In genomic region chr8:125355059-125355509, GRCm38 (mm10) we compare ENCODE assay signal across 14 mouse cellular contexts.
DNase-seq lines count a peak whose midpoint lies in the region; ATAC-seq lines count a peak whose summit lies in the region.
"Had no signal": no experiment of that assay in that cellular context is flagged by ENCODE, and none has a peak within 500 bp of the region (broad histone marks: within the 10 kb centered on the region; RNA-seq: fewer than 3 reads in every experiment).

No protein-coding gene starts in this region.

- ATAC-seq in forebrain, embryonic 16.5 days, result no peak
- peak; percentile 60 for ATAC-seq in midbrain, embryonic 13.5 days
- ATAC-seq: liver, postnatal 0 days had no signal

- peaks cover 9% of the 10 kb centered on the region; the same call in 1 of the 2 replicates for H3K9me3 ChIP-seq in forebrain, embryonic 10.5 days
- H3K9me3 ChIP-seq in forebrain, embryonic 16.5 days (ENCODE audit: control insufficient read depth, low read length), result peaks cover 6% of the 10 kb centered on the region
- peaks cover 5% of the 10 kb centered on the region; the same call in 1 of the 2 replicates for H3K9me3 ChIP-seq in midbrain, embryonic 13.5 days

- DNase-seq in forebrain, embryonic 10.5 days (ENCODE audit: extremely low spot score, low spot score), result no peak
- DNase-seq in left cerebral cortex, postnatal 4 days, result peak; percentile 81
- no peak for DNase-seq in left cerebral cortex, adult 9 months (ENCODE audit: low spot score in 2 of 2)
- DNase-seq in forelimb bud, embryonic 11.5 days (ENCODE audit: low read depth, low spot score), result peak; percentile 53
- no peak for DNase-seq in urinary bladder, adult 2 months (ENCODE audit: low spot score)
- no peak for DNase-seq in cerebellum, adult 9-10 months
- DNase-seq: gastrocnemius, adult 2 months; kidney, postnatal 25 days; liver, postnatal 0 days; thymus, adult 18-20 months had no signal

- H3K4me1 ChIP-seq in forebrain, embryonic 10.5 days, result peaks cover 50% of the 10 kb centered on the region
- H3K4me1 ChIP-seq in forebrain, embryonic 16.5 days (replicated peaks; ENCODE audit: control insufficient read depth, insufficient read depth, low read length), result peaks cover 4% of the 10 kb centered on the region
- peaks cover 27% of the 10 kb centered on the region for H3K4me1 ChIP-seq in midbrain, embryonic 13.5 days (replicated peaks)

- intact Hi-C loops in left cerebral cortex, postnatal 4 days (cut with DNase I), result no loop called here

- H3K4me2 ChIP-seq in forebrain, embryonic 16.5 days (ENCODE audit: low read length), result no peak overlapping the region
- H3K4me2 ChIP-seq in midbrain, embryonic 13.5 days (replicated peaks), result no peak overlapping the region

- no peak overlapping the region for H3K9ac ChIP-seq in forebrain, embryonic 16.5 days (replicated peaks; ENCODE audit: low read depth, low read length)
- H3K9ac ChIP-seq in midbrain, embryonic 13.5 days (replicated peaks), result no peak overlapping the region
- H3K9ac ChIP-seq: liver, postnatal 0 days had no signal

- H3K27ac ChIP-seq in forebrain, embryonic 10.5 days, result peak overlapping the region; percentile 21
- H3K27ac ChIP-seq in forebrain, embryonic 16.5 days (ENCODE audit: low read length), result no peak overlapping the region
- peak overlapping the region; percentile 58 for H3K27ac ChIP-seq in midbrain, embryonic 13.5 days
- H3K27ac ChIP-seq: gastrocnemius, adult 2 months; left cerebral cortex, adult 2 months had no signal

- no peaks in the 10 kb centered on the region for H3K36me3 ChIP-seq in forebrain, embryonic 10.5 days (replicated peaks)
- H3K36me3 ChIP-seq in forebrain, embryonic 16.5 days (ENCODE audit: control insufficient read depth, insufficient read depth), result no peaks in the 10 kb centered on the region
- H3K36me3 ChIP-seq in midbrain, embryonic 13.5 days, result no peaks in the 10 kb centered on the region

- 0 out of 2 replicates have a peak, but pooled peaks cover 17% of the 10 kb centered on the region for H3K27me3 ChIP-seq in forebrain, embryonic 10.5 days (ENCODE audit: poor library complexity, severe bottlenecking)
- no peaks in the 10 kb centered on the region for H3K27me3 ChIP-seq in forebrain, embryonic 16.5 days (replicated peaks; ENCODE audit: control insufficient read depth, insufficient read depth, low read length)
- peaks cover 43% of the 10 kb centered on the region for H3K27me3 ChIP-seq in midbrain, embryonic 13.5 days

- 65% methylated on average over 7 of the region's 7 CpGs for WGBS in forebrain, embryonic 10.5 days
- WGBS in forebrain, embryonic 16.5 days, result 46% methylated on average over 7 of the region's 7 CpGs
- WGBS in midbrain, embryonic 13.5 days, result 34% methylated on average over 7 of the region's 7 CpGs

- no peak overlapping the region for H3K4me3 ChIP-seq in forebrain, embryonic 10.5 days
- H3K4me3 ChIP-seq in forebrain, embryonic 16.5 days (replicated peaks; ENCODE audit: low read length), result no peak overlapping the region
- H3K4me3 ChIP-seq in midbrain, embryonic 13.5 days (replicated peaks), result no peak overlapping the region
- H3K4me3 ChIP-seq: gastrocnemius, adult 2 months; left cerebral cortex, adult 2 months; megakaryocyte, embryonic 14.5 days had no signal

Comparison
In these comparisons a context has a peak if more than half of its experiments do, and no peak if none do; other contexts are left out.
1. DNase-seq: peak in left cerebral cortex, postnatal 4 days (single experiment) and forelimb bud, embryonic 11.5 days (single experiment); none in forebrain, embryonic 10.5 days (single experiment), left cerebral cortex, adult 9 months (0 of 2), urinary bladder, adult 2 months (single experiment) and cerebellum, adult 9-10 months (single experiment).